Mouse (Mus musculus) activated CD4-positive, CD25-positive, alpha-beta regulatory T cell, adult 4 months (primary cell): ENCODE data around the gene Tdrd7. TPM values are rescaled to one million over a fixed set of nuclear protein-coding genes. Genes with fewer than 3 reads are reported as not detected.

Experiments used
- polyA plus RNA-seq, 2 experiments: library from polyadenylated mRNA; unstranded; fragments of 100-300 nt; shearing (Covaris generic); gene quantifications; one replicate each; pipeline ENCODE4 v1.2.1; 2017

Tdrd7 gene
- polyA plus RNA-seq, 2 experiments from 2014 or later, result 0.61 to 3.5 TPM

Other genes starting within 250 kb of the Tdrd7 start
- gene Aldh1b1, start 166.3 kb upstream of the Tdrd7 start, polyA plus RNA-seq, result 10 to 100 TPM in 1 of 2 experiments, 1 to 10 TPM in 1; 3.0 to 10.2 TPM
- not detected for gene Igfbpl1, start 138.4 kb upstream of the Tdrd7 start, polyA plus RNA-seq
- gene Stra6l, start 116.7 kb upstream of the Tdrd7 start, polyA plus RNA-seq, result under 1 TPM in 1 of 2 experiments, not detected in 1; 0.15 TPM
- under 1 TPM; 0.12 to 0.29 TPM for gene Ccdc180, start 75.0 kb upstream of the Tdrd7 start, polyA plus RNA-seq
- 1 to 10 TPM; 1.6 to 4.0 TPM for gene Tmod1, start 73.6 kb downstream of the Tdrd7 start, polyA plus RNA-seq
- 10 to 100 TPM; 38.2 to 44.5 TPM for gene Ncbp1, start 173.3 kb downstream of the Tdrd7 start, polyA plus RNA-seq
- gene Tstd2, start 173.4 kb downstream of the Tdrd7 start, polyA plus RNA-seq, result 10 to 100 TPM; 26.4 to 26.6 TPM
- 10 to 100 TPM; 10.9 to 17.7 TPM for gene Xpa, start 231.0 kb downstream of the Tdrd7 start, polyA plus RNA-seq